Mouse (Mus musculus): ENCODE measurements around the gene Schip1. TPM values are rescaled to one million over a fixed set of nuclear protein-coding genes. Genes with fewer than 3 reads are reported as not detected.

Schip1 gene
- polyA plus RNA-seq, 1 experiment from 2014 or later = 47.2 TPM

- Histone ChIP-seq H3K9me3 (ENCODE audit: control insufficient read depth, low read depth, low read length) (no peaks in the 10 kb centered on the region), H3K4me2 (replicated peaks; ENCODE audit: low read depth, low read length) (no peak overlapping the region), H3K4me3 (ENCODE audit: low read depth, low read length) (no peak overlapping the region), H3K4me1 (ENCODE audit: control insufficient read depth, insufficient read depth, low read length) (no peaks in the 10 kb centered on the region), H3K9ac (replicated peaks; ENCODE audit: low read depth, low read length) (no peak overlapping the region), H3K27me3 (ENCODE audit: control insufficient read depth, insufficient read depth, low read length) (no peaks in the 10 kb centered on the region), H3K27ac (ENCODE audit: low read length) (no peak overlapping the region), H3K36me3 (ENCODE audit: control insufficient read depth, insufficient read depth, low read length) (no peaks in the 10 kb centered on the region)
- WGBS = 74% methylated on average over 3 of the region's 3 CpGs
- ATAC-seq (ENCODE audit: insufficient number of reproducible peaks, insufficient read depth, low FRiP score, low read depth) = no peak
These were observed 96.2 kb downstream of the Schip1 start for GRCm38 (mm10) chr3:68160760-68161159.

DNA sequence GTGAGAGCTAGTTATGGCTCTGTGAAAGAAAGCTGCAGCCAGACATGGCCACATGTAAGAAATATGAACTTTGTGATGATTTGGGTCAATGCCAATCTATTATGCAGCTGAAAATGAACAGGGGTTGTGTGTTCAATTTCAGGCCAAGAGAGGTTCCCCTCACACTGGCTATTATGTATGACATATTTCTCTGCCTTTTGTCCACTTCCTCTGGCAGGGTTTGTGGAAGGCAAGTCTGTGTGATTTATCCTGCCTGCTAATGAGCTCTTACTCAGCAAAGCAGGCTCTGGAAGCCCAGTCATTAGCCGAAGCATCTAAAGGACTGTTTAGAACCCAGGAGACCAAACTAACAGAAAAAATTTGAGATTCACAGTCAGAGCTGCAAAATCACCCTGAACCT is 113.6 kb downstream of the Schip1 start:
- no peak overlapping the region for H3K4me2 ChIP-seq (replicated peaks; ENCODE audit: low read depth, low read length)
- 36% methylated on average over 1 of the region's 1 CpGs for WGBS
- H3K9ac ChIP-seq (replicated peaks; ENCODE audit: low read depth, low read length) = no peak overlapping the region
- no peak for ATAC-seq (ENCODE audit: insufficient number of reproducible peaks, insufficient read depth, low FRiP score, low read depth)
- H3K4me1 ChIP-seq (ENCODE audit: control insufficient read depth, insufficient read depth, low read length) = no peaks in the 10 kb centered on the region
- H3K4me3 ChIP-seq (ENCODE audit: low read depth, low read length) = no peak overlapping the region
- H3K9me3 ChIP-seq (ENCODE audit: control insufficient read depth, low read depth, low read length) = no peaks in the 10 kb centered on the region
- H3K27me3 ChIP-seq (ENCODE audit: control insufficient read depth, insufficient read depth, low read length) = no peaks in the 10 kb centered on the region
- H3K27ac ChIP-seq (ENCODE audit: low read length) = no peak overlapping the region
- no peaks in the 10 kb centered on the region for H3K36me3 ChIP-seq (ENCODE audit: control insufficient read depth, insufficient read depth, low read length)

GRCm38 (mm10) chr3:68187471-68187870 is 122.9 kb downstream of the Schip1 start:
- WGBS = 63% methylated on average over 8 of the region's 8 CpGs
- H3K4me2 ChIP-seq (replicated peaks; ENCODE audit: low read depth, low read length) = no peak overlapping the region
- H3K4me1 ChIP-seq (ENCODE audit: control insufficient read depth, insufficient read depth, low read length) = no peaks in the 10 kb centered on the region
- no peak overlapping the region for H3K9ac ChIP-seq (replicated peaks; ENCODE audit: low read depth, low read length)
- H3K36me3 ChIP-seq (ENCODE audit: control insufficient read depth, insufficient read depth, low read length) = no peaks in the 10 kb centered on the region
- no peak overlapping the region for H3K27ac ChIP-seq (ENCODE audit: low read length)
- H3K4me3 ChIP-seq (ENCODE audit: low read depth, low read length) = no peak overlapping the region
- ATAC-seq (ENCODE audit: insufficient number of reproducible peaks, insufficient read depth, low FRiP score, low read depth) = no peak
- H3K27me3 ChIP-seq (ENCODE audit: control insufficient read depth, insufficient read depth, low read length) = no peaks in the 10 kb centered on the region
- H3K9me3 ChIP-seq (ENCODE audit: control insufficient read depth, low read depth, low read length) = no peaks in the 10 kb centered on the region

DNA sequence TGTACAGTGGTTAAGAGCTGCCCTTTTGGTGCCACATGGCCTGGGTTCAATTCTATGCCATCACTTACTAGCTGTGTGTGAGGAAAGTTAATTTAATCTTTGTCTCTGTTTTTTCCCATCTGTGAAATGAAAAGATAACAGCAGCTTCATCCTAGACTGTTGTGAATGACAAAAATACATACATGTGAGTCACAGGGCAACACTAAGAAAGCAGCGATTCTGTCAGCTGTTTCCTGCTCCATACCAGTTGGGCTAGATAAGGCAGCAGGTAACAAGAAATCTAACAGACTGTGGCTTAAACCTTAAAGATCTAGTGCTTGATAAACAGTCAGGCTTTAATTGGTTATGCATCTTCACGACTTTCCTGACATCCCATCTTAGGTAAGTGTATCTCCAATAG is 124.5 kb downstream of the Schip1 start:
- Histone ChIP-seq H3K4me2 (replicated peaks; ENCODE audit: low read depth, low read length) (no peak overlapping the region), H3K27me3 (ENCODE audit: control insufficient read depth, insufficient read depth, low read length) (no peaks in the 10 kb centered on the region), H3K36me3 (ENCODE audit: control insufficient read depth, insufficient read depth, low read length) (no peaks in the 10 kb centered on the region), H3K9me3 (ENCODE audit: control insufficient read depth, low read depth, low read length) (no peaks in the 10 kb centered on the region), H3K4me1 (ENCODE audit: control insufficient read depth, insufficient read depth, low read length) (no peaks in the 10 kb centered on the region), H3K27ac (ENCODE audit: low read length) (no peak overlapping the region), H3K4me3 (ENCODE audit: low read depth, low read length) (no peak overlapping the region), H3K9ac (replicated peaks; ENCODE audit: low read depth, low read length) (no peak overlapping the region)
- no peak for ATAC-seq (ENCODE audit: insufficient number of reproducible peaks, insufficient read depth, low FRiP score, low read depth)
- 74% methylated on average over 2 of the region's 2 CpGs for WGBS

GRCm38 (mm10) chr3:68196933-68197332 is 132.3 kb downstream of the Schip1 start:
- no peaks in the 10 kb centered on the region for H3K4me1 ChIP-seq (ENCODE audit: control insufficient read depth, insufficient read depth, low read length)
- no peak overlapping the region for H3K4me3 ChIP-seq (ENCODE audit: low read depth, low read length)
- H3K4me2 ChIP-seq (replicated peaks; ENCODE audit: low read depth, low read length) = no peak overlapping the region
- no peaks in the 10 kb centered on the region for H3K36me3 ChIP-seq (ENCODE audit: control insufficient read depth, insufficient read depth, low read length)
- no peak overlapping the region for H3K27ac ChIP-seq (ENCODE audit: low read length)
- H3K27me3 ChIP-seq (ENCODE audit: control insufficient read depth, insufficient read depth, low read length) = no peaks in the 10 kb centered on the region
- no peak for ATAC-seq (ENCODE audit: insufficient number of reproducible peaks, insufficient read depth, low FRiP score, low read depth)
- H3K9me3 ChIP-seq (ENCODE audit: control insufficient read depth, low read depth, low read length) = no peaks in the 10 kb centered on the region
- WGBS = 72% methylated on average over 1 of the region's 1 CpGs
- no peak overlapping the region for H3K9ac ChIP-seq (replicated peaks; ENCODE audit: low read depth, low read length)

DNA sequence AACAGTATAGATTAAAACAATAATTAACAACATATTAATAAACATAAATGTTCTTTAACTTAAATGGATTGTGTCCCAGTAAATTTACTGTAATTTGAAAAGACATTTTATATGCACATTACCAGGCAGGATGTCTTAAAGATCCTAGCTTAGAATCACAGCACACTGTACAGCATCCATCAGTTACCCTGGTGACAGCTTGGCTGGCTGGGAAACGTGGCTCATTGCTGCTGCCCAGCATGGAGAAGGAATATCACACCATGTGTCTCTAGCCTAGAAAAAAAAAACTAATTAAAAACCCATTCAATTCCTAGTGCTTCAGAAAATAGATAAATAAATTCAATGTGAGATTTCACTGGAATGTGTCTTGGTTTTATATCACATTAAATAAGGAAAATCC is 136.6 kb downstream of the Schip1 start:
- H3K4me2 ChIP-seq (replicated peaks; ENCODE audit: low read depth, low read length) = no peak overlapping the region
- no peaks in the 10 kb centered on the region for H3K4me1 ChIP-seq (ENCODE audit: control insufficient read depth, insufficient read depth, low read length)
- H3K9ac ChIP-seq (replicated peaks; ENCODE audit: low read depth, low read length) = no peak overlapping the region
- no peak overlapping the region for H3K4me3 ChIP-seq (ENCODE audit: low read depth, low read length)
- H3K27me3 ChIP-seq (ENCODE audit: control insufficient read depth, insufficient read depth, low read length) = no peaks in the 10 kb centered on the region
- no peak for ATAC-seq (ENCODE audit: insufficient number of reproducible peaks, insufficient read depth, low FRiP score, low read depth)
- 21% methylated on average over 1 of the region's 1 CpGs for WGBS
- H3K9me3 ChIP-seq (ENCODE audit: control insufficient read depth, low read depth, low read length) = no peaks in the 10 kb centered on the region
- no peak overlapping the region for H3K27ac ChIP-seq (ENCODE audit: low read length)
- H3K36me3 ChIP-seq (ENCODE audit: control insufficient read depth, insufficient read depth, low read length) = no peaks in the 10 kb centered on the region

DNA sequence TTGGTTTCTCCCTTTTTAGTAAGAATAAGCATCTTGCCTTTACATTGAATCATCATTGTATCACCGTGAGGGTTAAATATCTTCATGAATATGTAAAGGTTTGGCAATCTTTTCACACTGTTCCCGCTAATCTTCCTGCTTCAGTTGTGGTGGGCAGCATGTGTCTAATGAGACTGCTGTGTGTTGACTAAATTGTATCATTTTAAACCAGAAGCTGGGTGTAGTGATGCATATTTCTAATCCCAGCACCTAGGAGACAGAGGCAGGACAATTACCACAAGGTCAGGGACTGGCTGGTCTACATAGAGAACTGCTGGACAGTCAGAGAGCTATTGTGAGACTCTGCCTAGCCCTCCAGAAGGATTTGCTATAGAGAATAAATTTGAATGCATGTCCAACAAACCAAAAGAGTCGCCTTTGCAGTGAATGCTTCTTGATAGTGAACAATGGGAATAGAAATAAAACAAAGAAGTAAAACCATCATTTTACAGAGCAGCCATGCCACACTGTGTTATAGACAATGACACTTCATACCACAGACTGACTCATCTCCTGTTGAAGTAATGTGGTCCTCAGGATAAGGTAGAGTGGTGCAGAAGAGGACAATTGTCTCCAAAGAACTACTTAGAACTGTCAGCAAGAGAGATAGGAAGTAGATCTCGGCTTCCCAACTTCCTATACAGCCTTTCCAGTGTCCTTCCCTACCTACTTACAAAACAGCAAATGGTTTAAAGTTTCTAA is 137.7 kb downstream of the Schip1 start:
- Histone ChIP-seq H3K27me3 (ENCODE audit: control insufficient read depth, insufficient read depth, low read length) (no peaks in the 10 kb centered on the region), H3K4me2 (replicated peaks; ENCODE audit: low read depth, low read length) (no peak overlapping the region), H3K4me3 (ENCODE audit: low read depth, low read length) (no peak overlapping the region), H3K9ac (replicated peaks; ENCODE audit: low read depth, low read length) (no peak overlapping the region), H3K4me1 (ENCODE audit: control insufficient read depth, insufficient read depth, low read length) (no peaks in the 10 kb centered on the region), H3K27ac (ENCODE audit: low read length) (no peak overlapping the region), H3K9me3 (ENCODE audit: control insufficient read depth, low read depth, low read length) (no peaks in the 10 kb centered on the region), H3K36me3 (ENCODE audit: control insufficient read depth, insufficient read depth, low read length) (no peaks in the 10 kb centered on the region)
- whole genome bisulfite sequencing = 73% methylated on average over 4 of the region's 4 CpGs
- ATAC-seq (ENCODE audit: insufficient number of reproducible peaks, insufficient read depth, low FRiP score, low read depth) = no peak

DNA sequence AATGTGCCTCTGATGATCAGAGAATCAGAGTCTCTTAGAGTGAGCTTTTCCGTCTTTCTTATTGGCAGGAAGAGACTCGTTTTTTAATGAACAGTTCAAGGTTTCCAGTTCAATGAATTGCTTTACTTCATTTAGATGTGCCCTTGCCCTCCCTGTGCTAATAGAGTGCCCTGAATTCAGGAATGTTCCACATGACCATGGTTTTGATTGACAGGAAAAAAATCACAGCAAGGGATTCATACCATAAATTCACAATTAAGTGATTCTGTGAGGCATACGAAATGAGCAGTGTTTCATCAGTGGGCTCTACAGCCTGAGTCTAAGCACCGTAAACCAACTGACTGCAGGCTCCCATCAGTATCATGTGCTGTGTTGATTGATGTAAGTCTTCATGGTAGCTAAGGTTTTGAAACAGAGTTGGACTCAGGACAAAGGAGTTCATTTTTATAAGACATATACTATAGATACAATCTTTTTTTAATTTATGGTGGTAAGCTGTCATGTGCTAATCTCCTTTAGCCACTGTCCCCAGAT is 139.4 kb downstream of the Schip1 start:
- no peak overlapping the region for H3K9ac ChIP-seq (replicated peaks; ENCODE audit: low read depth, low read length)
- no peak overlapping the region for H3K27ac ChIP-seq (ENCODE audit: low read length)
- no peaks in the 10 kb centered on the region for H3K9me3 ChIP-seq (ENCODE audit: control insufficient read depth, low read depth, low read length)
- H3K4me2 ChIP-seq (replicated peaks; ENCODE audit: low read depth, low read length) = no peak overlapping the region
- no peak overlapping the region for H3K4me3 ChIP-seq (ENCODE audit: low read depth, low read length)
- no peaks in the 10 kb centered on the region for H3K36me3 ChIP-seq (ENCODE audit: control insufficient read depth, insufficient read depth, low read length)
- 68% methylated on average over 4 of the region's 4 CpGs for WGBS
- no peak for ATAC-seq (ENCODE audit: insufficient number of reproducible peaks, insufficient read depth, low FRiP score, low read depth)
- H3K4me1 ChIP-seq (ENCODE audit: control insufficient read depth, insufficient read depth, low read length) = peaks cover 3% of the 10 kb centered on the region; the same call in 1 of the 2 replicates
- H3K27me3 ChIP-seq (ENCODE audit: control insufficient read depth, insufficient read depth, low read length) = no peaks in the 10 kb centered on the region

DNA sequence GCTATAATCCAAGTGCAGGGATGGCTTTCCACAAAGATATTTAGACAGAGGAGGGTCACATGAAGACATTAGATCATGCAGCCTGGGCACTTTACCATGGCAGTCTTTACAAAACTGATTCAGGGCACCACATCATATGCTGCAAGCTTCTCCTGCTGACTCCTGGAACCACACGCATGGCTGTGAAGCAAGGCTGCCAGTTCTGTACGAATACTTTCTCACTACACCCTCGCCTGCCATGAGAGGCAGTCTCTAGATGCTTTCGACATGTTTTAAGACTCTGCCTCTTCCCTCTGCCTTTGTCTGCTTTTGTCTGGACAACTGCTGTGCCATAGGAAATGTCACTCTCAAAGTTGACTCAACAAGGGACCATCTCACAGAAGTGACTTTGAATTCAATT is 145.8 kb downstream of the Schip1 start:
- Histone ChIP-seq H3K9me3 (ENCODE audit: control insufficient read depth, low read depth, low read length) (no peaks in the 10 kb centered on the region), H3K4me3 (ENCODE audit: low read depth, low read length) (no peak overlapping the region), H3K4me2 (replicated peaks; ENCODE audit: low read depth, low read length) (no peak overlapping the region), H3K27ac (ENCODE audit: low read length) (no peak overlapping the region), H3K9ac (replicated peaks; ENCODE audit: low read depth, low read length) (no peak overlapping the region), H3K27me3 (ENCODE audit: control insufficient read depth, insufficient read depth, low read length) (no peaks in the 10 kb centered on the region), H3K4me1 (ENCODE audit: control insufficient read depth, insufficient read depth, low read length) (peaks cover 3% of the 10 kb centered on the region; the same call in 1 of the 2 replicates), H3K36me3 (ENCODE audit: control insufficient read depth, insufficient read depth, low read length) (no peaks in the 10 kb centered on the region)
- ATAC-seq (ENCODE audit: insufficient number of reproducible peaks, insufficient read depth, low FRiP score, low read depth) = no peak
- 75% methylated on average over 4 of the region's 4 CpGs for whole genome bisulfite sequencing
